Mouse (Mus musculus): ENCODE results near the gene Eme2. TPM values are rescaled to one million over a fixed set of nuclear protein-coding genes. Genes with fewer than 3 reads are reported as not detected.
A peak's percentile ranks its signal among the peaks of the same experiment; 100 is the strongest.

Eme2 gene
- polyA plus RNA-seq, 1 experiment from 2014 or later: 28.4 TPM

GRCm38 (mm10) chr17:24861785-24862184, 33.1 kb downstream of the Eme2 start:
- Histone ChIP-seq H3K9ac (ENCODE audit: low read length) (no peak overlapping the region), H3K36me3 (ENCODE audit: control insufficient read depth, insufficient read depth, low read length) (peaks cover 3% of the 10 kb centered on the region), H3K4me3 (ENCODE audit: low read length) (no peak overlapping the region), H3K27ac (ENCODE audit: low read length) (no peak overlapping the region), H3K27me3 (ENCODE audit: control insufficient read depth, insufficient read depth, low read depth, low read length) (no peaks in the 10 kb centered on the region), H3K4me1 (replicated peaks; ENCODE audit: control insufficient read depth, insufficient read depth, low read length) (no peaks in the 10 kb centered on the region), H3K9me3 (ENCODE audit: control insufficient read depth, low read length) (no peaks in the 10 kb centered on the region), H3K4me2 (ENCODE audit: low read depth, low read length) (no peak overlapping the region)
- no peak for ATAC-seq (ENCODE audit: low read depth)
- 91% methylated on average over 3 of the region's 3 CpGs for WGBS

GRCm38 (mm10) chr17:24860076-24860475, 34.8 kb downstream of the Eme2 start:
- Histone ChIP-seq H3K9ac (ENCODE audit: low read length) (no peak overlapping the region), H3K4me2 (ENCODE audit: low read depth, low read length) (no peak overlapping the region), H3K27me3 (ENCODE audit: control insufficient read depth, insufficient read depth, low read depth, low read length) (no peaks in the 10 kb centered on the region), H3K9me3 (ENCODE audit: control insufficient read depth, low read length) (no peaks in the 10 kb centered on the region), H3K36me3 (ENCODE audit: control insufficient read depth, insufficient read depth, low read length) (peaks cover 3% of the 10 kb centered on the region; the same call in 1 of the 2 replicates), H3K4me1 (replicated peaks; ENCODE audit: control insufficient read depth, insufficient read depth, low read length) (no peaks in the 10 kb centered on the region), H3K27ac (ENCODE audit: low read length) (no peak overlapping the region), H3K4me3 (ENCODE audit: low read length) (no peak overlapping the region)
- WGBS: 88% methylated on average over 8 of the region's 8 CpGs
- ATAC-seq (ENCODE audit: low read depth): no peak

- no peak for ATAC-seq (ENCODE audit: low read depth)
- Histone ChIP-seq H3K9ac (ENCODE audit: low read length) (no peak overlapping the region), H3K4me3 (ENCODE audit: low read length) (no peak overlapping the region), H3K36me3 (ENCODE audit: control insufficient read depth, insufficient read depth, low read length) (peaks cover 3% of the 10 kb centered on the region; the same call in 1 of the 2 replicates), H3K4me1 (replicated peaks; ENCODE audit: control insufficient read depth, insufficient read depth, low read length) (no peaks in the 10 kb centered on the region), H3K27ac (ENCODE audit: low read length) (no peak overlapping the region), H3K4me2 (ENCODE audit: low read depth, low read length) (no peak overlapping the region), H3K27me3 (ENCODE audit: control insufficient read depth, insufficient read depth, low read depth, low read length) (no peaks in the 10 kb centered on the region), H3K9me3 (ENCODE audit: control insufficient read depth, low read length) (no peaks in the 10 kb centered on the region)
- WGBS: 85% methylated on average over 6 of the region's 6 CpGs
Measured at GRCm38 (mm10) chr17:24858967-24859366, 35.9 kb downstream of the Eme2 start.

- H3K27ac ChIP-seq (ENCODE audit: low read length): no peak overlapping the region
- H3K9me3 ChIP-seq (ENCODE audit: control insufficient read depth, low read length): no peaks in the 10 kb centered on the region
- H3K4me3 ChIP-seq (ENCODE audit: low read length): no peak overlapping the region
- no peak overlapping the region for H3K4me2 ChIP-seq (ENCODE audit: low read depth, low read length)
- no peak overlapping the region for H3K9ac ChIP-seq (ENCODE audit: low read length)
- ATAC-seq (ENCODE audit: low read depth): no peak
- H3K27me3 ChIP-seq (ENCODE audit: control insufficient read depth, insufficient read depth, low read depth, low read length): no peaks in the 10 kb centered on the region
- no peaks in the 10 kb centered on the region for H3K4me1 ChIP-seq (replicated peaks; ENCODE audit: control insufficient read depth, insufficient read depth, low read length)
- 81% methylated on average over 8 of the region's 8 CpGs for WGBS
- H3K36me3 ChIP-seq (ENCODE audit: control insufficient read depth, insufficient read depth, low read length): peaks cover 8% of the 10 kb centered on the region
Measured at GRCm38 (mm10) chr17:24857831-24858470, 36.9 kb downstream of the Eme2 start.

GRCm38 (mm10) chr17:24856589-24856988, 38.3 kb downstream of the Eme2 start:
- peaks cover 8% of the 10 kb centered on the region for H3K36me3 ChIP-seq (ENCODE audit: control insufficient read depth, insufficient read depth, low read length)
- WGBS: 85% methylated on average over 13 of the region's 13 CpGs
- H3K27me3 ChIP-seq (ENCODE audit: control insufficient read depth, insufficient read depth, low read depth, low read length): peaks cover under 1% of the 10 kb centered on the region; the same call in 1 of the 2 replicates
- no peak overlapping the region for H3K4me2 ChIP-seq (ENCODE audit: low read depth, low read length)
- H3K4me1 ChIP-seq (replicated peaks; ENCODE audit: control insufficient read depth, insufficient read depth, low read length): no peaks in the 10 kb centered on the region
- H3K9ac ChIP-seq (ENCODE audit: low read length): no peak overlapping the region
- ATAC-seq (ENCODE audit: low read depth): no peak
- no peak overlapping the region for H3K4me3 ChIP-seq (ENCODE audit: low read length)
- no peak overlapping the region for H3K27ac ChIP-seq (ENCODE audit: low read length)
- H3K9me3 ChIP-seq (ENCODE audit: control insufficient read depth, low read length): no peaks in the 10 kb centered on the region

GRCm38 (mm10) chr17:24855838-24856464, 38.9 kb downstream of the Eme2 start:
- ATAC-seq (ENCODE audit: low read depth): no peak
- H3K4me1 ChIP-seq (replicated peaks; ENCODE audit: control insufficient read depth, insufficient read depth, low read length): peaks cover 4% of the 10 kb centered on the region
- H3K36me3 ChIP-seq (ENCODE audit: control insufficient read depth, insufficient read depth, low read length): peaks cover 5% of the 10 kb centered on the region; the same call in 1 of the 2 replicates
- WGBS: 77% methylated on average over 3 of the region's 3 CpGs
- no peak overlapping the region for H3K9ac ChIP-seq (ENCODE audit: low read length)
- H3K4me3 ChIP-seq (ENCODE audit: low read length): no peak overlapping the region
- H3K4me2 ChIP-seq (ENCODE audit: low read depth, low read length): no peak overlapping the region
- no peak overlapping the region for H3K27ac ChIP-seq (ENCODE audit: low read length)
- peaks cover 5% of the 10 kb centered on the region for H3K27me3 ChIP-seq (ENCODE audit: control insufficient read depth, insufficient read depth, low read depth, low read length)
- H3K9me3 ChIP-seq (ENCODE audit: control insufficient read depth, low read length): no peaks in the 10 kb centered on the region

- no peak for ATAC-seq (ENCODE audit: low read depth)
- H3K9ac ChIP-seq (ENCODE audit: low read length): peak overlapping the region; percentile 75
Measured at GRCm38 (mm10) chr17:24851381-24852125, 43.3 kb downstream of the Eme2 start.

GRCm38 (mm10) chr17:24850773-24851127, 44.1 kb downstream of the Eme2 start:
- peak overlapping the region; percentile 88 for H3K4me3 ChIP-seq (ENCODE audit: low read length)
- H3K9me3 ChIP-seq (ENCODE audit: control insufficient read depth, low read length): no peaks in the 10 kb centered on the region
- WGBS: 1% methylated on average over 20 of the region's 20 CpGs
- H3K27me3 ChIP-seq (ENCODE audit: control insufficient read depth, insufficient read depth, low read depth, low read length): peaks cover 5% of the 10 kb centered on the region
- H3K4me1 ChIP-seq (replicated peaks; ENCODE audit: control insufficient read depth, insufficient read depth, low read length): peaks cover 12% of the 10 kb centered on the region
- peaks cover 5% of the 10 kb centered on the region; the same call in 1 of the 2 replicates for H3K36me3 ChIP-seq (ENCODE audit: control insufficient read depth, insufficient read depth, low read length)
- H3K9ac ChIP-seq (ENCODE audit: low read length): peak overlapping the region; percentile 75
- ATAC-seq (ENCODE audit: low read depth): no peak
- H3K4me2 ChIP-seq (ENCODE audit: low read depth, low read length): peak overlapping the region; percentile 93
- H3K27ac ChIP-seq (ENCODE audit: low read length): peak overlapping the region; percentile 28; the same call in 1 of the 2 replicates

More at GRCm38 (mm10) chr17:24851381-24852125, 43.3 kb downstream of the Eme2 start:
- H3K4me1 ChIP-seq (replicated peaks; ENCODE audit: control insufficient read depth, insufficient read depth, low read length): peaks cover 12% of the 10 kb centered on the region
- peaks cover 5% of the 10 kb centered on the region for H3K27me3 ChIP-seq (ENCODE audit: control insufficient read depth, insufficient read depth, low read depth, low read length)
- 75% methylated on average over 10 of the region's 10 CpGs for WGBS
- H3K27ac ChIP-seq (ENCODE audit: low read length): no peak overlapping the region
- no peaks in the 10 kb centered on the region for H3K9me3 ChIP-seq (ENCODE audit: control insufficient read depth, low read length)
- peak overlapping the region; percentile 88 for H3K4me3 ChIP-seq (ENCODE audit: low read length)
- peaks cover 5% of the 10 kb centered on the region; the same call in 1 of the 2 replicates for H3K36me3 ChIP-seq (ENCODE audit: control insufficient read depth, insufficient read depth, low read length)
- peak overlapping the region; percentile 93 for H3K4me2 ChIP-seq (ENCODE audit: low read depth, low read length)
